Mouse (Mus musculus): ENCODE data around the gene Irf2bp2. TPM values are rescaled to one million over a fixed set of nuclear protein-coding genes. Genes with fewer than 3 reads are reported as not detected.

Gene Irf2bp2
- total RNA-seq, 2 experiments from 2014 or later, result 93.8 to 105 TPM

DNA sequence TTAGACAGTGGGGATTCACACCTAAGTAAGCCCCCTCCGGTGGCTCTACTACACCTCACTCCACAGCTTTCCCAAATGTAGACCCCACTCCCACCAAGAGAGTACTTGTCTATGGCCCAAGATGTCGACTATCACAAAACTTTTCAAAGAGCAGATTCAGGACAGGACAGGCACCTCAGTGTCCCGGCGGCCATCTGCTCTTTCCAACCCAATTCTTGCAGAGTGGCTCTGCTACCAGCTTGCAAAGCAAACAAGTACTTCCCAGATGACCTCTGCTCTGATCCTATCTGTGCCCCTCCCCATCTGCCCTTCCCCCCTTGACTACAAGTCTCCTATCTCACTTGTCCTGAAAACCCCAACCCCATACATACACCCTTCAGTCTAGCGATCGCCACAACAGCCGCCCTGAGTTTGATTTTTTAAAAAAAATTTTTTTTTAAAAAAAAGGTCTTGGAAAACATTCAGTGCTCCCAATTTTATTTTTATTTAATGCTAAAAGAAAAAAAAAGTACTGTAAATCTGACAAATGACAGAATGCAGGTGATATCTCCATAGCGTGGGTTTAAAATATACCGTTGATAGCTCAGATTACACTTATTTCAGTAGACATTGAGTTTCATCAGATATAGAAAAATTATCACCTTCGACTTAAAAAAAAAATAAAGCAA lies 5.8 kb downstream of the Irf2bp2 start:
- no peak for ATAC-seq (ENCODE audit: poor library complexity, severe bottlenecking)

DNA sequence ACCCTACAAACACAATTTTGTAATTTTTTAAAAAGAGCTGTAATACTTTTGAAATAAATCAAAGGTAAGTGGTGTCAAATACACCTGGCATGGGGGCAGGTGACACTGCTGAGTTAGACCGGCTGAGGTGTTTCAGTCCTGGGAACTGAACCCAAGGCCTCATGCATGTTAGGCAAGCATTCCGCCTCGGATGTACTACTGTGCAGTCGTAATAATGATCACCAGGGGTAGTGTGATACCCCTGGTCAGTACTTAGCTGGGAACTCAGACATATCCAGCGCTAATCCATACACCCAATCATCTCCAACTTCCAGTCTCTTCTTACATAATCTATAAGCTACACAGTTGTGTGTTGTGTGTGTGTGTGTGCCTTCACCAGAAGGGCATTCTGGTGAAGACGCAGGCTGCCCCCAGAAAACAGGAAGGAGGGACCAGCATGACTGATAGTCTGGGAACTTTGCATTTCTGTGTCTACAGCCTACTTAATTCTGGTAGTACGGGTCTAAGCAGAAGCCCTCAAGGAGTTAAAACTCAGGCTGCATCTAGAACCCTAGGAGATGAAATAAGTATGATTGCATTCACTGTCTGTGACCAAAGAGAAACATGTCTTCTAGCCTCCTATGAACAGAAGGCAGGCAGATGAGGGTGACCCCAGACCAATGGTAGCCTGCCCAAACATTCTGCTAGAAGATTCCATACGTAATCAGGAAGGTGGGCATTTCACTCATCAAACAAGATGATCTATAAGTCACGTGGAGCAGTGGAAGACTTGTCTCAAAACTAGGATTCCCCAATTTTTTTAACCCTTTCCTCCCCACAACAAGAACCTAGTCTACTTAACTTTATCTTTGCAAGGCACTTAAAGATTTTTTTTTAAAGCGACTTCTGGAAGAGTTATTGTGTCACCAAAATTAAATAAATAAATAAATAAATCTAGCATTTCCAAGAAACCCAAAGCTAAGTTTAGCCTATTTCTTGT lies 6.9 kb downstream of the Irf2bp2 start:
- no peak for ATAC-seq (ENCODE audit: poor library complexity, severe bottlenecking)

GRCm38 (mm10) chr8:126586101-126586500 lies 7.7 kb downstream of the Irf2bp2 start:
- ATAC-seq (ENCODE audit: poor library complexity, severe bottlenecking), result no peak

GRCm38 (mm10) chr8:126585561-126586031 lies 8.2 kb downstream of the Irf2bp2 start:
- peak; percentile 25 for ATAC-seq (ENCODE audit: poor library complexity, severe bottlenecking)

DNA sequence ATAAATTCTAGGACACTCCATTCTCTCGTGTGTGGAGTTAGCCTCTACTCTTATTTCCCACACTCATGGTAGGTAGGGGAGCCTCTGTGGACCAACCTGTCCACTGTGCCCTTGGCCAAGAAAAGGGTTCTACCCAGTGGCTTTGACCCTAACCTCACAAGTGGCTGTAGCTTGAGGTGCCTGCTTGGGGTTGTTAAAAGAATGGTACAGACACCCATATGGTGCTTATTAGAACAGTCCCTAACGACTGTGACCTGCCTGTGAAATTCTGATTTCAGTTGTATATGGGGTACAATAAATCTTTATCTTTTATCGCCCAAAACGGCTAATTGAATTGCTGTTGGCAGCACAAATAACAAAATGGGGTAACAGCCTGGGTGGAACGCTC lies 8.9 kb downstream of the Irf2bp2 start:
- no peak; the same call in 1 of the 2 replicates for ATAC-seq (ENCODE audit: poor library complexity, severe bottlenecking)

- peak; percentile 58 for ATAC-seq (ENCODE audit: poor library complexity, severe bottlenecking)
Measured at GRCm38 (mm10) chr8:126583971-126584843, 9.6 kb downstream of the Irf2bp2 start.

DNA sequence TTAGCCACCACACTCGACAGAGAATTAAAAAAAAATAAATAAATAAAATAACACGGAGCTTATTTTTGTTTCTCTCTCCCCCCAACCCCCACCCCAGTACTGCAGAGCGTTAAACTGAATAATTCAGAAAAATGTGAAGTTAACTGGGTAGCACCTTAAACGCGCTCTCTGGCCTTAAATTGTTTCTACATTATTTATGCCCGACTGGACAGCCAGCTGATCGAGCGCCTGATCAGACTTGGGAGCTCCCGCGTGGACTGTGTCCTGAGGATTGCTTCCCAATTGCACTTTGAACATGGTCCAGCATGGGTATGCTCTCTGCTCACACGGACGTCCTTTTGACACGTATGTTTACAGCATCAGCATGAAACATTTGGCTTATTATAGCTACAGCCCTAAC lies 10.3 kb downstream of the Irf2bp2 start:
- ATAC-seq (ENCODE audit: poor library complexity, severe bottlenecking), result no peak

GRCm38 (mm10) chr8:126583018-126583417 lies 10.8 kb downstream of the Irf2bp2 start:
- ATAC-seq (ENCODE audit: poor library complexity, severe bottlenecking), result no peak

DNA sequence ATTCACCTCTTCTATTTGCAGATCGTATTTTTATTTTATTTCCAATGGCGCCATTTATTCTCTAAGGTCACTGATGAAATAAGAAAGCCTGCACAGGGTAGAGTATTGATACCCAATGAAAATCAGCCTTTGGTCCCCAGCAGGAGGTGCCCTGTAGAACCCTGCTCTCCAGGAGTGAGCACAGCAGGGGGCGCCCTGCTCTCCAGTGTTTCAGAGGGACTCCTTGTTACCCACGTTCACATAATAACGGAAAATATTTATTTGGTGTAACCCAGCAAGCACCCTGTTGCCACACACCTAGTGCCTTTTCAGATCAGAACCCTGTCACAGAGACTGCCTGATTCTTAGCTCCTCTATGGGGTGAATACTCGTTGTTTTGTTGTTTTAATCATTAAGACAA lies 11.3 kb downstream of the Irf2bp2 start:
- peak; percentile 43 for ATAC-seq (ENCODE audit: poor library complexity, severe bottlenecking)

DNA sequence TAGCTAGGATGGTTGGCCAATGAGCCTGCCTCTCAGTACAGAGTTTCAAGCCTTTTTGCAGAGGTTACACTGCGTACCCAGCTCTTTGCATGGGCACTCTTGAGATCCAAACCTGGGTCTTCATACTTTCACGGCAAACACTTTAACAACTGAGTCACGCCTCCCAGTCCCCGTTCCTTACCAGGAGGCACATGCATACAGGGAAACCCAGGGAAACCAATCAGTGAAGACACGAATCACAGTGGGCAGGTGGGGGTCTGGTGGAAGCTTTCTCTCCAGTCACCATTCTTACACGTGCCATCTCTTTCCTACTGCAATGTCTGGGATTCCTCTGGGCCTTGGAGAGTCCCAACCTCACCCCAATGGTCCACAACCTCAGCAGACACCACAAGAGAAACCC lies 12.1 kb downstream of the Irf2bp2 start:
- no peak for ATAC-seq (ENCODE audit: poor library complexity, severe bottlenecking)

GRCm38 (mm10) chr8:126580826-126581225 lies 13.0 kb downstream of the Irf2bp2 start:
- ATAC-seq (ENCODE audit: poor library complexity, severe bottlenecking), result no peak

GRCm38 (mm10) chr8:126580086-126580485 lies 13.7 kb downstream of the Irf2bp2 start:
- no peak for ATAC-seq (ENCODE audit: poor library complexity, severe bottlenecking)

DNA sequence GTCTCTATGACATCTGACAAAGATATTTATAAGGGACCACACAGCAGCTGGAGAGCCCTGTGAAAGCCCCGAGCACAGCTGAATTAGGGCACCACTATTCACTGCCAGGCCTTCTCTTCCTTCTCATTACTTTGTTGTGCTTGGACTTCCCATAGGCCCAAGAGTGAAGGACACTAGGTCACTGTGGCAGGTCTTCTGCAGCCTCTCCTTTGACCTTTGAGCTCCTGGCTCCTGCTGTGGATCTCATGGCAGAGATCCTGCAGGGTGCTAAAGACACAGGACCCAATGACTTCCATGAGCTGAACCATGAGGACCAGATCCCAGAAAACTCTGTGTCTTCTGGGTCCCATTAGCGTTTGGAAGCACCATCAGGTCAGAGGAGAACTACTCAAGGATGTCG lies 15.1 kb downstream of the Irf2bp2 start:
- no peak for ATAC-seq (ENCODE audit: poor library complexity, severe bottlenecking)

DNA sequence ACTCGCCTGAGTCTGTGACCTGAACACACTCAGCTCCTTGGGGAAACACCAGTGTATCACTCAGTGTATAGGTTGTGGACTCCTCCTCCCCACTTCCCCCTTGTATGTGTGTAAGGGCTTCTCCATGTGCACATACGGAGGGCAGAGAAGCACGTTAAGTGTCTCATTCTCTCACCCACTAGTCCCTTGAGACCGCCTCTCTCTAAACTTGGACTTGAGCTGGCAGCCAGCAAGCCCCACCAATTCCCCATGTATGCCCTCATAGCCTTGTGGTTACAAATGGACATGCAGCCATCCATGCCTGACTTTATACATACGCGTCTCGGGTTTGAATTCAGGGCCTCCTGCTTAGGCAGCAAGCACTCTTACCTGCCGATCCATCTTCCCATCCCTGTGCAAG lies 16.9 kb downstream of the Irf2bp2 start:
- ATAC-seq (ENCODE audit: poor library complexity, severe bottlenecking), result no peak

GRCm38 (mm10) chr8:126576086-126576485 lies 17.7 kb downstream of the Irf2bp2 start:
- ATAC-seq (ENCODE audit: poor library complexity, severe bottlenecking), result no peak

DNA sequence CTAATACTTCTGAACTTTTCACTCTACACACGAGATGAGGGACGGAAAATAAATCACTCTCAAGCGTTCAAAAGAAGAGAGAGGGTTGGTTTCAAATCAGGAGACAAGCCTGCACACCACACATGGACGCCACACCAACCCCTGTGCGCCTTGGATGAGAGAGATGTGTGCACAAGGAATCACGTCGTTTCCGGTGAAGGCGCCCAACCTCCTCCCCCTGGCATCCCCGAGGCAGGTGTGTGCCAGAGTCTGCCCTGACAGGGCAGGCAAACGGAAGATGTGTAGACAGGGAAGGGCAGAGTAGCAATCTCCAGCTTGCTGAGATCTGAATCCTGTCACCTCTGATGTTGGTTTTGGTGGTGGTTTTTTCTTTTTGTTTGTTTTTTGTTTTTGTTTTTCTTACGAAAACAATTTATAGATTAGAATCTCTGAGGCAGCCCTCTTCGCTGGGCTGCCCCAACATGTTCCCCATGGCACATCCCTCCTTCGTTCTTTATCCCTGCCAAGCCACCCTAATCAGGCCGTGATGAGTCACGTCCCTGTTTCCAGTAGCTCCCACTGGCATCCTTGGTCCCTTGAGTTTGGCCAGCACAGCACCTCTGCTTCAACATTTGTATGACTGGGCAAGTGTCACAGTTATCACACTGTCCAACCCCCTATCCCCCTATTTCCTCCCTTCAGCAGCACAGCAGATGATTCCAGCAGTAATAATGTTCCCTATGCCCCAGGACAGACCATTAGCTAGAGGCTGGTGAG lies 18.7 kb downstream of the Irf2bp2 start:
- ATAC-seq (ENCODE audit: poor library complexity, severe bottlenecking), result no peak

GRCm38 (mm10) chr8:126573878-126574277 lies 19.9 kb downstream of the Irf2bp2 start:
- ATAC-seq (ENCODE audit: poor library complexity, severe bottlenecking), result no peak

- peak; percentile 72 for ATAC-seq (ENCODE audit: poor library complexity, severe bottlenecking)
Measured at GRCm38 (mm10) chr8:126573079-126573694, 20.6 kb downstream of the Irf2bp2 start.

DNA sequence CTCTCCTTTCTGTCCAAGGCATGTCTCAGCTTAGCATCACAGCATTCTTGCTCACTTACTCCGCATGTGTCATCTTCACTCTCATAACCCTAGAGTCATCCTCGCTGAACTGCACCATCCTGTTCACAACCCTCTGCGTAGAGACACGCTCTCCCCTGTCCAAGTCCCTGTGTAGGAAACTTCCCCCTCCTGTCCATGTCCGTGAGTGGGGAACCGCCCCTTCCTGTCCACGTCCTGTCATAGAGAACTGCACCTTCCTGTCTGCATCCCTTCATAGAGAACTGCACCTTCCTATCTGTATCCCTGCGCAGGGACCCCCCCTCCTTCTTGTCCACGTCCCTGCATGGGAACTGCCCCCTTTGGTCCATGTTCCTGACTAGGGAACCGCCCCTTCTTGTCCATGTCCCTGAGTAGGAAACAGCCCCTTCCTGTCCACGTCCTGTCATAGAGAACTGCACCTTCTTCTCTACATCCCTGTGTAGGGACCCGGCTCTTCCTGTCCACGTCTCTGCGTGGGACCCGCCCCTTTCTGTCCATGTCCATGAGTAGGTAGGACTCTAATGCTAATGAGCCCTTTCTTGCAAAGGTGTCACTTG lies 22.6 kb downstream of the Irf2bp2 start:
- peak; percentile 70 for ATAC-seq (ENCODE audit: poor library complexity, severe bottlenecking)

All from megakaryocyte, adult 5-6 weeks (primary cell).